Mouse (Mus musculus) intestine, embryonic 14.5 days (tissue): ENCODE measurements around the gene Birc2. TPM values are rescaled to one million over a fixed set of nuclear protein-coding genes. Genes with fewer than 3 reads are reported as not detected.
A peak's percentile ranks its signal among the peaks of the same experiment; 100 is the strongest.

Source experiments
- ATAC-seq: fragments of 200-750 bp; cut with Nextera tagmentation; replicated peaks from 2 replicates; pipeline ENCODE4 v1.8.0; 2017; ENCODE audit warnings: low read depth, moderate number of reproducible peaks, moderate TSS enrichment, moderate library complexity; ENCODE audit not compliant: low FRiP score, low TSS enrichment
- DNase-seq: peaks from one replicate; pipeline ENCODE4 v3.0.0-alpha.2; 2018; ENCODE audit warnings: low spot score
- H3K27ac ChIP-seq: fragments of 300-500 bp; sonication (generic); 2 replicates; pipeline ENCODE4 v1.5.1; 2014; ENCODE audit warnings: low read depth, mild to moderate bottlenecking, control low read depth
- H3K27me3 ChIP-seq: fragments of 300-500 bp; sonication (generic); replicated peaks from 2 replicates; pipeline ENCODE4 v1.6.1; 2014; ENCODE audit warnings: low read length, control low read depth; ENCODE audit not compliant: control insufficient read depth, insufficient read depth
- H3K36me3 ChIP-seq: fragments of 300-500 bp; sonication (generic); 2 replicates; pipeline ENCODE4 v1.6.1; 2014; ENCODE audit warnings: low read length, control low read depth; ENCODE audit not compliant: control insufficient read depth, insufficient read depth
- H3K4me1 ChIP-seq: fragments of 300-500 bp; sonication (generic); replicated peaks from 2 replicates; pipeline ENCODE4 v1.6.1; 2014; ENCODE audit warnings: low read length, control low read depth, mixed read lengths; ENCODE audit not compliant: control insufficient read depth, insufficient read depth
- H3K4me2 ChIP-seq: fragments of 300-500 bp; sonication (generic); 2 replicates; pipeline ENCODE4 v1.6.1; 2014; ENCODE audit warnings: low read length
- H3K4me3 ChIP-seq: fragments of 300-500 bp; sonication (generic); 2 replicates; pipeline ENCODE4 v1.5.1; 2014; ENCODE audit warnings: low read depth, low read length, control low read depth, mixed read lengths
- H3K9ac ChIP-seq: fragments of 300-500 bp; sonication (generic); 2 replicates; pipeline ENCODE4 v1.6.1; 2014; ENCODE audit warnings: mild to moderate bottlenecking, low read length
- H3K9me3 ChIP-seq: fragments of 300-500 bp; sonication (generic); 2 replicates; pipeline ENCODE4 v1.6.1; 2016; ENCODE audit warnings: low read length, control low read depth; ENCODE audit not compliant: control insufficient read depth
- WGBS: fragments of 180-500 bp; shearing (Covaris S2); extraction: QIAGEN DNeasy Blood & Tissue Kit; methylation state at CpG from one replicate; pipeline ENCODE4 v1.1.7; 2014; 5-methylcytosine and 5-hydroxymethylcytosine counted together
- polyA plus RNA-seq: library from polyadenylated mRNA; unstranded; fragments of >200 nt; fragmentation: Nextera tagmentation; extraction: Ambion mirVana; gene quantifications from 2 replicates; pipeline ENCODE4 v1.2.1, GENCODE M21; 2014

Gene Birc2
- 36.2 and 39.8 TPM in 2 replicates for polyA plus RNA-seq

GRCm38 (mm10) chr9:7836905-7837805, at the start of gene Birc2:
TSS of gene Birc2 (minus strand) at chr9:7837064.
- under 1% methylated on average over 57 of the region's 68 CpGs for WGBS
- DNase-seq (peak; percentile 96), ATAC-seq (peak; percentile 97)
- Histone ChIP-seq H3K4me2 (peak within 1 kb of the TSS; percentile 90), H3K9ac (peak within 1 kb of the TSS; percentile 85), H3K36me3 (peaks cover 25% of the 10 kb centered on the region), H3K4me3 (peak within 1 kb of the TSS; percentile 65), H3K27me3 (no peaks in the 10 kb centered on the region), H3K27ac (peak within 1 kb of the TSS; percentile 98), H3K4me1 (peaks cover 8% of the 10 kb centered on the region; the same call in 1 of the 2 replicates), H3K9me3 (no peaks in the 10 kb centered on the region)

GRCm38 (mm10) chr9:7884346-7884745, 47.5 kb upstream of the Birc2 start:
- Histone ChIP-seq H3K27me3 (no peaks in the 10 kb centered on the region), H3K27ac (no peak overlapping the region), H3K9ac (no peak overlapping the region), H3K36me3 (no peaks in the 10 kb centered on the region), H3K9me3 (0 out of 2 replicates have a peak, but pooled peaks cover 4% of the 10 kb centered on the region), H3K4me1 (no peaks in the 10 kb centered on the region), H3K4me2 (no peak overlapping the region), H3K4me3 (no peak overlapping the region)
- DNase-seq (no peak), ATAC-seq (no peak)
- 97% methylated on average over 3 of the region's 3 CpGs for WGBS

- no peaks in the 10 kb centered on the region for H3K27me3 ChIP-seq
Measured at GRCm38 (mm10) chr9:7882304-7882865, 45.5 kb upstream of the Birc2 start.

GRCm38 (mm10) chr9:7873511-7874211, 36.8 kb upstream of the Birc2 start:
- no peak overlapping the region for H3K27ac ChIP-seq
- DNase-seq (no peak), ATAC-seq (no peak)
- H3K9ac ChIP-seq: no peak overlapping the region
- no peaks in the 10 kb centered on the region for H3K9me3 ChIP-seq
- WGBS: 89% methylated on average over 8 of the region's 8 CpGs
- no peaks in the 10 kb centered on the region for H3K4me1 ChIP-seq
- H3K4me2 ChIP-seq: peak overlapping the region; percentile 85
- no peaks in the 10 kb centered on the region for H3K36me3 ChIP-seq
- no peak overlapping the region for H3K4me3 ChIP-seq
- no peaks in the 10 kb centered on the region for H3K27me3 ChIP-seq

More at GRCm38 (mm10) chr9:7882304-7882865, 45.5 kb upstream of the Birc2 start:
- no peak overlapping the region for H3K9ac ChIP-seq
- no peak overlapping the region for H3K27ac ChIP-seq
- ATAC-seq (no peak), DNase-seq (no peak)
- H3K4me2 ChIP-seq: no peak overlapping the region
- H3K4me3 ChIP-seq: no peak overlapping the region
- WGBS: 94% methylated on average over 1 of the region's 1 CpGs
- no peaks in the 10 kb centered on the region for H3K36me3 ChIP-seq
- no peaks in the 10 kb centered on the region for H3K4me1 ChIP-seq
- H3K9me3 ChIP-seq: 0 out of 2 replicates have a peak, but pooled peaks cover 4% of the 10 kb centered on the region

GRCm38 (mm10) chr9:7872775-7873439, 36.0 kb upstream of the Birc2 start, which contains the start of gene Birc3:
TSS of gene Birc3 (minus strand) at chr9:7873186.
- no peaks in the 10 kb centered on the region for H3K9me3 ChIP-seq
- no peaks in the 10 kb centered on the region for H3K27me3 ChIP-seq
- peak within 1 kb of the TSS; percentile 54 for H3K4me3 ChIP-seq
- DNase-seq: peak; percentile 88
- no peaks in the 10 kb centered on the region for H3K4me1 ChIP-seq
- ATAC-seq: peak; percentile 93
- peak within 1 kb of the TSS; percentile 85 for H3K4me2 ChIP-seq
- peak within 1 kb of the TSS; percentile 65 for H3K9ac ChIP-seq
- WGBS: 4% methylated on average over 26 of the region's 26 CpGs
- H3K36me3 ChIP-seq: no peaks in the 10 kb centered on the region
- H3K27ac ChIP-seq: peak within 1 kb of the TSS; percentile 69

- H3K36me3 ChIP-seq: no peaks in the 10 kb centered on the region
- peak overlapping the region; percentile 69 for H3K27ac ChIP-seq
- no peaks in the 10 kb centered on the region for H3K27me3 ChIP-seq
- 18% methylated on average over 23 of the region's 23 CpGs for WGBS
- DNase-seq (no peak), ATAC-seq (no peak; the same call in 1 of the 2 replicates)
- no peaks in the 10 kb centered on the region for H3K4me1 ChIP-seq
- peak overlapping the region; percentile 85 for H3K4me2 ChIP-seq
- H3K9ac ChIP-seq: peak overlapping the region; percentile 65
- H3K9me3 ChIP-seq: no peaks in the 10 kb centered on the region
- peak overlapping the region; percentile 54 for H3K4me3 ChIP-seq
Measured at GRCm38 (mm10) chr9:7872044-7872774, 35.3 kb upstream of the Birc2 start.

GRCm38 (mm10) chr9:7871316-7872043, 34.6 kb upstream of the Birc2 start:
- DNase-seq (peak; percentile 51), ATAC-seq (no peak)
- Histone ChIP-seq H3K4me2 (peak overlapping the region; percentile 85; the same call in 1 of the 2 replicates), H3K9ac (no peak overlapping the region), H3K9me3 (no peaks in the 10 kb centered on the region), H3K27ac (no peak overlapping the region), H3K4me3 (no peak overlapping the region), H3K27me3 (no peaks in the 10 kb centered on the region), H3K36me3 (no peaks in the 10 kb centered on the region), H3K4me1 (no peaks in the 10 kb centered on the region)
- WGBS: 64% methylated on average over 4 of the region's 4 CpGs
